Mouse (Mus musculus): ENCODE data around the gene Rpgrip1l. TPM values are rescaled to one million over a fixed set of nuclear protein-coding genes. Genes with fewer than 3 reads are reported as not detected.

The Rpgrip1l gene
- polyA plus RNA-seq, 1 experiment from 2014 or later = 6.0 TPM

DNA sequence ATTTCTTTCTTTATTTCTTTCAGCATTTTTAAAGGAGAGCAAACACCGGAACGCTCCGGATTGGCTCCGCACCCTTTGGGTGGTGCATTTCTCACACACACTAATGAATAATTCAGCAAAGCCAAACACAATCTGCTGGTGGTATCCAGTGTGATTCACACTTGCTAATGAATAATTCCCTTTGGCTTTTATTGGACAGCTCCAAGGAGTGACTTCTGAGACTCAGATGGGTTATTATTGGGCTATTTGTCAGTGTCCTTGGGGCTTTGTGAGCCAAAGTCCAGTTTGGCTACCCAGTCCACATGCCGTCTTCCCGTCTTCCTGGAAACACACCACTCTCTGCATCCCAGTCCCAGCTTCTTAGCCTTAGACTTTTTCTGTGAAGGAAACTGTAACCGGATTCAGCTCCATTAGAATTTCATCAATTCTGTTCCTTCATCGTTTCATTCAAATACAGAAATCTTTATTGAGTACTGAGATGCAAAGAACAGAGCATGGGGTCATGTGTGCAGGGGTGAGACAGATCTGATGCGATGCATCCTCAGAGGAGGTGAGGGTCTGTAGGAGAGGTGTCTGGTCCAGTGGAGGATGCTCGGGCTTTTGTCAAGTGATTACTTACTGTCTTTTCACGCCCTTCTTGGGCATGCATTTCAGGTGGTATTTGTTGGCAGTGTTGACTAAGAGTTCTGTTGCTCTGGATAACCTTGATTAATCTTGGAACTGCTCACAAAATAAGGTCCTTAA lies 43.1 kb upstream of the Rpgrip1l start:
- Histone ChIP-seq H3K9me3 (ENCODE audit: low read length) (no peaks in the 10 kb centered on the region), H3K27me3 (replicated peaks; ENCODE audit: insufficient read depth, low read length) (no peaks in the 10 kb centered on the region), H3K4me2 (replicated peaks; ENCODE audit: low read depth, low read length) (no peak overlapping the region), H3K27ac (ENCODE audit: low read length) (no peak overlapping the region), H3K4me3 (ENCODE audit: low read depth, low read length) (no peak overlapping the region), H3K4me1 (ENCODE audit: insufficient read depth, low read depth, low read length) (peaks cover 3% of the 10 kb centered on the region; the same call in 1 of the 2 replicates), H3K36me3 (ENCODE audit: insufficient read depth, low read length) (no peaks in the 10 kb centered on the region), H3K9ac (replicated peaks; ENCODE audit: low read depth) (no peak overlapping the region)
- ATAC-seq (no peak), DNase-seq (ENCODE audit: low spot score) (no peak)
- TF ChIP-seq EP300 (IDR thresholded peaks at IDR 0.05) = no peak
- TF ChIP-seq CTCF (IDR thresholded peaks at IDR 0.05) = no peak
- WGBS = 79% methylated on average over 11 of the region's 11 CpGs

DNA sequence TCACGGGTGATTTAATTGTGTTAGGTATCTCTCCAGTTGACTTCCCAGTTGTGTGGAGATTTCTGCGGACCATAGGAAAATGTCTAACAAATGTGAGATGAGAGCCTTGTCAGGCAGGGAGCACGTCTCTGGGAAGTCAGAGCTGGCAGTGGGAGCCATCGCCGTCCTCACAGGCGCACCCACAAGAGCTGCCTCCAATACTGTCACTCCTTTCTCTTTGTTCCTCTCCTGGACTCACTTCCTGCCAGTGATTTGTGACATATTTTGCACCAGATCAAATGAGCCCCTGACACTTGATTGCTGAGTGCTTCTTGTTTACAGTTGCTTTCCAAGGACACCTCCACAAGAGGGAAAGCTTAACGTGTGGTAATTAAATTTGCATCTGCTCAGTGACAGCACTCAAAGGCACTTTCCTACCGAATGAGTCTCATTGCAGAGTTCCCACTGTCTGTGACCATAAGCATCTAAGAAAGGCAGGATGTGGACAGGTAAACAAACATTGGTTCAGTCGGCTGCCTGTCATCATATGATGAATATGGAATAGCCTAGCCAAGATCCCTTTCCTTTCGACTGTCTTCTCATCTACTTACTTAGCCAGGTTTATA lies 42.3 kb upstream of the Rpgrip1l start:
- WGBS = 40% methylated on average over 10 of the region's 10 CpGs
- peak; percentile 63 for ATAC-seq
- no peaks in the 10 kb centered on the region for H3K36me3 ChIP-seq (ENCODE audit: insufficient read depth, low read length)
- H3K4me1 ChIP-seq (ENCODE audit: insufficient read depth, low read depth, low read length) = peaks cover 3% of the 10 kb centered on the region; the same call in 1 of the 2 replicates
- no peak overlapping the region for H3K27ac ChIP-seq (ENCODE audit: low read length)
- DNase-seq (ENCODE audit: low spot score) = peak; percentile 41
- no peak overlapping the region for H3K9ac ChIP-seq (replicated peaks; ENCODE audit: low read depth)
- H3K27me3 ChIP-seq (replicated peaks; ENCODE audit: insufficient read depth, low read length) = no peaks in the 10 kb centered on the region
- TF ChIP-seq EP300 (IDR thresholded peaks at IDR 0.05) = peak; percentile 52; the same call in 1 of the 2 replicates
- TF ChIP-seq CTCF (IDR thresholded peaks at IDR 0.05) = no peak
- no peak overlapping the region for H3K4me3 ChIP-seq (ENCODE audit: low read depth, low read length)
- no peak overlapping the region; the same call in 1 of the 2 replicates for H3K4me2 ChIP-seq (replicated peaks; ENCODE audit: low read depth, low read length)
- no peaks in the 10 kb centered on the region for H3K9me3 ChIP-seq (ENCODE audit: low read length)

GRCm38 (mm10) chr8:91353907-91354306 lies 40.8 kb upstream of the Rpgrip1l start:
- no peaks in the 10 kb centered on the region for H3K9me3 ChIP-seq (ENCODE audit: low read length)
- no peak overlapping the region for H3K4me2 ChIP-seq (replicated peaks; ENCODE audit: low read depth, low read length)
- WGBS = 84% methylated on average over 4 of the region's 4 CpGs
- ATAC-seq = no peak
- no peak overlapping the region for H3K9ac ChIP-seq (replicated peaks; ENCODE audit: low read depth)
- TF ChIP-seq CTCF (IDR thresholded peaks at IDR 0.05) (peak; percentile 54), EP300 (IDR thresholded peaks at IDR 0.05) (no peak)
- DNase-seq (ENCODE audit: low spot score) = no peak
- no peak overlapping the region for H3K27ac ChIP-seq (ENCODE audit: low read length)
- H3K27me3 ChIP-seq (replicated peaks; ENCODE audit: insufficient read depth, low read length) = no peaks in the 10 kb centered on the region
- no peaks in the 10 kb centered on the region for H3K36me3 ChIP-seq (ENCODE audit: insufficient read depth, low read length)
- H3K4me3 ChIP-seq (ENCODE audit: low read depth, low read length) = no peak overlapping the region
- H3K4me1 ChIP-seq (ENCODE audit: insufficient read depth, low read depth, low read length) = peaks cover 3% of the 10 kb centered on the region; the same call in 1 of the 2 replicates

DNA sequence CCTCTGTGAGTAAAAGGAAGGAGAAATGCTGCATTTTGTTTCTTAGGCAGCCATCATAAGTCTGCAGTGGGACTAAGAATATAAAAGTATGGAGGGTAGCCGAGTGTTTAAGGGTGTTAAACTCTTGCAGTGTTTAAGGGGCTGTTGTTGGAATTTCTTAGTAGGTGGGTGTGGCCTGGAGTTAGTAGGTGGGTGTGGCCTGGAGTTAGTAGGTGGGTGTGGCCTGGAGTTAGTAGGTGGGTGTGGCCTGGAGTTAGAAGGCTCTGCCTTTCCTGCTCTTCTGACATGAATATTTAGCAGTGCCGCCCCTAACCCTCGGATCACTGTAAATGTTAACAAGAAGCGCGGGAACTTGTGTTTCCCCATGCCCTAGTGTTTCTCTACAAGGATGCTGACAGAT lies 40.0 kb upstream of the Rpgrip1l start:
- H3K27me3 ChIP-seq (replicated peaks; ENCODE audit: insufficient read depth, low read length) = no peaks in the 10 kb centered on the region
- 69% methylated on average over 5 of the region's 5 CpGs for WGBS
- ATAC-seq (peak; percentile 27; the same call in 1 of the 2 replicates), DNase-seq (ENCODE audit: low spot score) (no peak)
- H3K4me1 ChIP-seq (ENCODE audit: insufficient read depth, low read depth, low read length) = peaks cover 3% of the 10 kb centered on the region; the same call in 1 of the 2 replicates
- H3K4me3 ChIP-seq (ENCODE audit: low read depth, low read length) = no peak overlapping the region
- no peaks in the 10 kb centered on the region for H3K9me3 ChIP-seq (ENCODE audit: low read length)
- H3K4me2 ChIP-seq (replicated peaks; ENCODE audit: low read depth, low read length) = no peak overlapping the region
- TF ChIP-seq EP300 (IDR thresholded peaks at IDR 0.05) (no peak), CTCF (IDR thresholded peaks at IDR 0.05) (no peak)
- no peaks in the 10 kb centered on the region for H3K36me3 ChIP-seq (ENCODE audit: insufficient read depth, low read length)
- no peak overlapping the region for H3K9ac ChIP-seq (replicated peaks; ENCODE audit: low read depth)
- H3K27ac ChIP-seq (ENCODE audit: low read length) = no peak overlapping the region

DNA sequence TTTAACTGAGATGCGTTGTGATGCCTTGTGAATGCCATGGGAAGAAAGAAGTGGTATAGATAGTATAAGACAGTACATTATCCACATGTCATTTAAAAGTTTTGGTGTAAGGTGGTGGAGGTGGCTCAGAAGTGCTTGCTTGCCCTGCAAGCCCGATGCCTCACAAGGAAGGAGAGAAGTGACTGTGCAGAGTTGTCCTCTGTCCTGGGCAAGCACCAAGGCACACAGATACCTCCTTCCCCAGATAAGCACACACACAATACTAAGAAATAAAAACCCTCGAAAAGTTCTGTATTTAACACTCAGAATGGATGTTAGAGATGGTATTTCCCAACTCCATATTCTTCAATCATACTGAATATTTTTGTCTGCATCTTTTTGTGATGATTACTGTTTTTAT lies 39.5 kb upstream of the Rpgrip1l start:
- ATAC-seq = no peak
- Histone ChIP-seq H3K9me3 (ENCODE audit: low read length) (no peaks in the 10 kb centered on the region), H3K4me2 (replicated peaks; ENCODE audit: low read depth, low read length) (no peak overlapping the region), H3K27ac (ENCODE audit: low read length) (no peak overlapping the region), H3K4me3 (ENCODE audit: low read depth, low read length) (no peak overlapping the region), H3K27me3 (replicated peaks; ENCODE audit: insufficient read depth, low read length) (no peaks in the 10 kb centered on the region), H3K4me1 (ENCODE audit: insufficient read depth, low read depth, low read length) (peaks cover 3% of the 10 kb centered on the region; the same call in 1 of the 2 replicates), H3K9ac (replicated peaks; ENCODE audit: low read depth) (no peak overlapping the region), H3K36me3 (ENCODE audit: insufficient read depth, low read length) (no peaks in the 10 kb centered on the region)
- no peak for DNase-seq (ENCODE audit: low spot score)
- no peak for TF ChIP-seq CTCF (IDR thresholded peaks at IDR 0.05)
- 95% methylated on average over 3 of the region's 3 CpGs for WGBS

GRCm38 (mm10) chr8:91350628-91351027 lies 37.6 kb upstream of the Rpgrip1l start:
- Histone ChIP-seq H3K36me3 (ENCODE audit: insufficient read depth, low read length) (no peaks in the 10 kb centered on the region), H3K4me1 (ENCODE audit: insufficient read depth, low read depth, low read length) (no peaks in the 10 kb centered on the region), H3K27me3 (replicated peaks; ENCODE audit: insufficient read depth, low read length) (no peaks in the 10 kb centered on the region), H3K9me3 (ENCODE audit: low read length) (no peaks in the 10 kb centered on the region), H3K4me3 (ENCODE audit: low read depth, low read length) (no peak overlapping the region), H3K27ac (ENCODE audit: low read length) (no peak overlapping the region), H3K9ac (replicated peaks; ENCODE audit: low read depth) (no peak overlapping the region), H3K4me2 (replicated peaks; ENCODE audit: low read depth, low read length) (no peak overlapping the region)
- no peak for DNase-seq (ENCODE audit: low spot score)
- ATAC-seq = no peak
- WGBS = 53% methylated on average over 7 of the region's 7 CpGs
- TF ChIP-seq CTCF (IDR thresholded peaks at IDR 0.05) (no peak), EP300 (IDR thresholded peaks at IDR 0.05) (no peak)

All from lung, postnatal 0 days (tissue).